Mouse (Mus musculus) limb, embryonic 11.5 days (tissue): ENCODE results near the gene Cap2. TPM values are rescaled to one million over a fixed set of nuclear protein-coding genes. Genes with fewer than 3 reads are reported as not detected.

ENCODE experiments used
- ATAC-seq: fragments of 200-750 bp; cut with Nextera tagmentation; 2 replicates; pipeline ENCODE4 v1.8.0; 2017; ENCODE audit warnings: low read depth; ENCODE audit not compliant: insufficient number of reproducible peaks, low FRiP score, low TSS enrichment
- DNase-seq: peaks from one replicate; pipeline ENCODE4 v3.0.0-alpha.2; 2015; ENCODE audit warnings: low spot score
- H3K27ac ChIP-seq: fragments of 300-500 bp; sonication (generic); replicated peaks from 2 replicates; pipeline ENCODE4 v1.5.1; 2014; ENCODE audit warnings: low read depth, mild to moderate bottlenecking, low read length
- H3K27me3 ChIP-seq: fragments of 300-500 bp; sonication (generic); 2 replicates; pipeline ENCODE4 v1.6.1; 2014; ENCODE audit warnings: mild to moderate bottlenecking, low read length, mixed read lengths; ENCODE audit not compliant: control insufficient read depth, insufficient read depth
- H3K36me3 ChIP-seq: fragments of 300-500 bp; sonication (generic); 2 replicates; pipeline ENCODE4 v1.6.1; 2014; ENCODE audit warnings: mild to moderate bottlenecking, low read length, moderate library complexity, mixed read lengths; ENCODE audit not compliant: control insufficient read depth, insufficient read depth
- H3K4me1 ChIP-seq: fragments of 300-500 bp; sonication (generic); 2 replicates; pipeline ENCODE4 v1.6.1; 2014; ENCODE audit warnings: low read length, mixed read lengths; ENCODE audit not compliant: control insufficient read depth, insufficient read depth
- H3K4me2 ChIP-seq: fragments of 300-500 bp; sonication (generic); 2 replicates; pipeline ENCODE4 v1.6.1; 2014; ENCODE audit warnings: low read depth, mild to moderate bottlenecking, moderate library complexity; ENCODE audit not compliant: severe bottlenecking
- H3K4me3 ChIP-seq: fragments of 300-500 bp; sonication (generic); 2 replicates; pipeline ENCODE4 v1.5.1; 2014; ENCODE audit warnings: low read depth, low read length
- H3K9ac ChIP-seq: fragments of 300-500 bp; sonication (generic); 2 replicates; pipeline ENCODE4 v1.6.1; 2014; ENCODE audit warnings: mild to moderate bottlenecking, low read length
- H3K9me3 ChIP-seq: fragments of 300-500 bp; sonication (generic); 2 replicates; pipeline ENCODE4 v1.6.1; 2016; ENCODE audit warnings: low read length; ENCODE audit not compliant: control insufficient read depth
- WGBS: fragments of 180-500 bp; shearing (Covaris S2); extraction: QIAGEN DNeasy Blood & Tissue Kit; methylation state at CpG from one replicate; pipeline ENCODE4 v1.1.7; 2014; 5-methylcytosine and 5-hydroxymethylcytosine counted together
- polyA plus RNA-seq: library from polyadenylated mRNA; unstranded; fragments of >200 nt; fragmentation: Nextera tagmentation; extraction: Ambion mirVana; gene quantifications from 2 replicates; pipeline ENCODE4 v1.2.1, GENCODE M21; 2014

The Cap2 gene
- polyA plus RNA-seq, 1 experiment from 2014 or later = 5.4 TPM

- H3K27ac ChIP-seq = no peak overlapping the region
- 42% methylated on average over 4 of the region's 4 CpGs for WGBS
- no peaks in the 10 kb centered on the region for H3K36me3 ChIP-seq
- no peaks in the 10 kb centered on the region for H3K9me3 ChIP-seq
- no peaks in the 10 kb centered on the region for H3K27me3 ChIP-seq
- H3K4me1 ChIP-seq = no peaks in the 10 kb centered on the region
- ATAC-seq (no peak), DNase-seq (no peak)
- H3K9ac ChIP-seq = no peak overlapping the region
- no peak overlapping the region for H3K4me3 ChIP-seq
- H3K4me2 ChIP-seq = no peak overlapping the region
These were observed 11.0 kb upstream of the Cap2 start for GRCm38 (mm10) chr13:46490644-46491043.

- ATAC-seq (no peak), DNase-seq (peak; percentile 47)
- peak overlapping the region; percentile 81 for H3K4me2 ChIP-seq
These were observed 793 bp downstream of the Cap2 start for GRCm38 (mm10) chr13:46502390-46502891.

GRCm38 (mm10) chr13:46507944-46508343 is 6.3 kb downstream of the Cap2 start:
- no peak for DNase-seq
- no peak for ATAC-seq
- no peak overlapping the region for H3K27ac ChIP-seq
- no peaks in the 10 kb centered on the region for H3K9me3 ChIP-seq
- no peaks in the 10 kb centered on the region for H3K36me3 ChIP-seq
- no peak overlapping the region for H3K9ac ChIP-seq
- no peak overlapping the region for H3K4me3 ChIP-seq
- no peak overlapping the region for H3K4me2 ChIP-seq
- WGBS = 83% methylated on average over 7 of the region's 7 CpGs
- no peaks in the 10 kb centered on the region for H3K4me1 ChIP-seq
- no peaks in the 10 kb centered on the region for H3K27me3 ChIP-seq

More at GRCm38 (mm10) chr13:46502390-46502891, 793 bp downstream of the Cap2 start:
- peaks cover 3% of the 10 kb centered on the region; the same call in 1 of the 2 replicates for H3K4me1 ChIP-seq
- 11% methylated on average over 20 of the region's 20 CpGs for WGBS
- H3K4me3 ChIP-seq = peak overlapping the region; percentile 45
- no peaks in the 10 kb centered on the region for H3K9me3 ChIP-seq
- H3K36me3 ChIP-seq = no peaks in the 10 kb centered on the region
- no peaks in the 10 kb centered on the region for H3K27me3 ChIP-seq
- H3K27ac ChIP-seq = no peak overlapping the region
- H3K9ac ChIP-seq = peak overlapping the region; percentile 64

- WGBS = 91% methylated on average over 4 of the region's 4 CpGs
- ATAC-seq = no peak
- no peak overlapping the region for H3K4me3 ChIP-seq
These were observed 7.2 kb downstream of the Cap2 start for GRCm38 (mm10) chr13:46508823-46509222.

GRCm38 (mm10) chr13:46510460-46510859 is 8.8 kb downstream of the Cap2 start:
- 89% methylated on average over 7 of the region's 7 CpGs for WGBS
- DNase-seq = no peak

More at GRCm38 (mm10) chr13:46508823-46509222, 7.2 kb downstream of the Cap2 start:
- Histone ChIP-seq H3K4me2 (no peak overlapping the region), H3K36me3 (no peaks in the 10 kb centered on the region), H3K4me1 (no peaks in the 10 kb centered on the region), H3K27me3 (no peaks in the 10 kb centered on the region), H3K27ac (no peak overlapping the region), H3K9me3 (no peaks in the 10 kb centered on the region), H3K9ac (no peak overlapping the region)
- no peak for DNase-seq

GRCm38 (mm10) chr13:46514484-46514883 is 12.8 kb downstream of the Cap2 start:
- H3K4me2 ChIP-seq = no peak overlapping the region

More at GRCm38 (mm10) chr13:46510460-46510859, 8.8 kb downstream of the Cap2 start:
- no peak for ATAC-seq
- Histone ChIP-seq H3K9me3 (no peaks in the 10 kb centered on the region), H3K27me3 (no peaks in the 10 kb centered on the region), H3K4me3 (no peak overlapping the region), H3K9ac (no peak overlapping the region), H3K36me3 (no peaks in the 10 kb centered on the region), H3K4me1 (no peaks in the 10 kb centered on the region), H3K27ac (no peak overlapping the region), H3K4me2 (no peak overlapping the region)

GRCm38 (mm10) chr13:46515120-46515523 is 13.5 kb downstream of the Cap2 start:
- DNase-seq = no peak
- 79% methylated on average over 9 of the region's 9 CpGs for WGBS
- H3K4me1 ChIP-seq = no peaks in the 10 kb centered on the region

More at GRCm38 (mm10) chr13:46514484-46514883, 12.8 kb downstream of the Cap2 start:
- DNase-seq (no peak), ATAC-seq (no peak)
- Histone ChIP-seq H3K27ac (no peak overlapping the region), H3K4me1 (no peaks in the 10 kb centered on the region), H3K27me3 (no peaks in the 10 kb centered on the region), H3K9ac (no peak overlapping the region), H3K36me3 (no peaks in the 10 kb centered on the region), H3K4me3 (no peak overlapping the region), H3K9me3 (no peaks in the 10 kb centered on the region)
- WGBS = 89% methylated on average over 10 of the region's 10 CpGs

GRCm38 (mm10) chr13:46515524-46515923 is 13.9 kb downstream of the Cap2 start:
- H3K9ac ChIP-seq = no peak overlapping the region
- no peaks in the 10 kb centered on the region for H3K9me3 ChIP-seq
- H3K36me3 ChIP-seq = no peaks in the 10 kb centered on the region
- ATAC-seq = no peak
- H3K4me3 ChIP-seq = no peak overlapping the region
- no peaks in the 10 kb centered on the region for H3K4me1 ChIP-seq
- H3K27me3 ChIP-seq = no peaks in the 10 kb centered on the region
- WGBS = 89% methylated on average over 10 of the region's 10 CpGs
- DNase-seq = no peak
- no peak overlapping the region for H3K4me2 ChIP-seq
- no peak overlapping the region for H3K27ac ChIP-seq

More at GRCm38 (mm10) chr13:46515120-46515523, 13.5 kb downstream of the Cap2 start:
- Histone ChIP-seq H3K4me3 (no peak overlapping the region), H3K27ac (no peak overlapping the region), H3K27me3 (no peaks in the 10 kb centered on the region), H3K9ac (no peak overlapping the region), H3K36me3 (no peaks in the 10 kb centered on the region), H3K9me3 (no peaks in the 10 kb centered on the region), H3K4me2 (no peak overlapping the region)
- no peak for ATAC-seq

GRCm38 (mm10) chr13:46516183-46516582 is 14.5 kb downstream of the Cap2 start:
- Histone ChIP-seq H3K9me3 (no peaks in the 10 kb centered on the region), H3K27me3 (no peaks in the 10 kb centered on the region), H3K4me1 (no peaks in the 10 kb centered on the region), H3K27ac (no peak overlapping the region), H3K9ac (no peak overlapping the region), H3K4me2 (no peak overlapping the region), H3K4me3 (no peak overlapping the region), H3K36me3 (no peaks in the 10 kb centered on the region)
- DNase-seq = no peak
- ATAC-seq = no peak
- WGBS = 78% methylated on average over 7 of the region's 7 CpGs
